Mouse (Mus musculus) lung, embryonic 14.5 days (tissue): ENCODE results near the gene Slc22a17. TPM values are rescaled to one million over a fixed set of nuclear protein-coding genes. Genes with fewer than 3 reads are reported as not detected.
A peak's percentile ranks its signal among the peaks of the same experiment; 100 is the strongest.

ENCODE experiments used
- ATAC-seq: fragments of 200-750 bp; cut with Nextera tagmentation; 2 replicates; pipeline ENCODE4 v1.8.0; 2017; ENCODE audit warnings: mild to moderate bottlenecking, moderate TSS enrichment, moderate library complexity; ENCODE audit not compliant: insufficient read depth
- DNase-seq: peaks from one replicate; pipeline ENCODE4 v3.0.0-alpha.2; 2015
- H3K27ac ChIP-seq: fragments of 300-500 bp; sonication (generic); 2 replicates; pipeline ENCODE4 v1.5.1; 2014; ENCODE audit warnings: low read depth, mild to moderate bottlenecking, moderate library complexity
- H3K27me3 ChIP-seq: fragments of 300-500 bp; sonication (generic); 2 replicates; pipeline ENCODE4 v1.6.1; 2014; ENCODE audit warnings: low read length, control low read depth; ENCODE audit not compliant: insufficient read depth
- H3K36me3 ChIP-seq: fragments of 300-500 bp; sonication (generic); 2 replicates; pipeline ENCODE4 v1.6.1; 2014; ENCODE audit warnings: control low read depth; ENCODE audit not compliant: insufficient read depth
- H3K4me1 ChIP-seq: fragments of 300-500 bp; sonication (generic); 2 replicates; pipeline ENCODE4 v1.6.1; 2014; ENCODE audit warnings: antibody characterized with exemption, control low read depth; ENCODE audit not compliant: insufficient read depth
- H3K4me2 ChIP-seq: fragments of 300-500 bp; sonication (generic); 2 replicates; pipeline ENCODE4 v1.6.1; 2014; ENCODE audit warnings: mild to moderate bottlenecking
- H3K4me3 ChIP-seq: fragments of 300-500 bp; sonication (generic); 2 replicates; pipeline ENCODE4 v1.5.1; 2014; ENCODE audit warnings: low read depth, low read length
- H3K9ac ChIP-seq: fragments of 300-500 bp; sonication (generic); 2 replicates; pipeline ENCODE4 v1.6.1; 2014
- H3K9me3 ChIP-seq: fragments of 300-500 bp; sonication (generic); 2 replicates; pipeline ENCODE4 v1.6.1; 2016; ENCODE audit warnings: low read depth, low read length, control low read depth
- CTCF ChIP-seq: IDR thresholded peaks from 2 replicates; pipeline ENCODE4 v1.5.1; 2016; ENCODE audit warnings: antibody characterized with exemption, low read depth
- WGBS: fragments of 180-500 bp; shearing (Covaris S2); extraction: QIAGEN DNeasy Blood & Tissue Kit; methylation state at CpG from one replicate; pipeline ENCODE4 v1.1.7; 2014; 5-methylcytosine and 5-hydroxymethylcytosine counted together
- microRNA counts: library from miRNA; unstranded; fragments of <30 nt; microRNA quantifications from one replicate; lab custom pipeline; 2016
- microRNA-seq: library from miRNA; unstranded; fragments of <30 nt; microRNA quantifications from one replicate; pipeline ENCODE4, GENCODE M21; 2016; ENCODE audit warnings: borderline number of aligned reads
- polyA plus RNA-seq: library from polyadenylated mRNA; unstranded; fragments of >200 nt; fragmentation: Nextera tagmentation; extraction: Ambion mirVana; gene quantifications from 2 replicates; pipeline ENCODE4 v1.2.1, GENCODE M21; 2014

Slc22a17 gene
- polyA plus RNA-seq, 1 experiment from 2014 or later, result 29.2 TPM

DNA sequence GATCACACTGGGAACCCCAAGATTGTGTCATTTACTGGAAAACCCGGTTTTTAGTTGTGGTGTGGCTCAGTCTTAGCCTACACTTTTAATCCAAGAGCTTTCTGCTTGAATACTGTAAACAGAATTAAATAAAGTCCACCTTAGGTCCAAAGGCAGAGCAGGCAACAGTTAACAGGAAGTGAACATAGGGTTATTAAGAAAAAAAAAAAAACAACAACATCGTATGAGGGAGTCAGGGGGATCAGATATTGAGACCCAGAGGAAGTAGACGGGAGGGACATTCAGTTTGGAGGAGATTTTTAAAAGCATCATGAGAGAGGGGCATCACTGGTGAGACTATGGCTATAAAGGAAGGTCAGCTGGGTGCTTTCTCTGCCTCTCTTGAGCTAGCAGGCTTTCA, 46.7 kb downstream of the Slc22a17 start:
- Histone ChIP-seq H3K9me3 (no peaks in the 10 kb centered on the region), H3K4me3 (no peak overlapping the region), H3K4me2 (no peak overlapping the region), H3K36me3 (no peaks in the 10 kb centered on the region), H3K4me1 (no peaks in the 10 kb centered on the region), H3K27ac (no peak overlapping the region), H3K27me3 (no peaks in the 10 kb centered on the region), H3K9ac (no peak overlapping the region)
- no peak for ATAC-seq
- no peak for DNase-seq
- no peak for TF ChIP-seq CTCF
- 44% methylated on average over 3 of the region's 3 CpGs for WGBS

DNA sequence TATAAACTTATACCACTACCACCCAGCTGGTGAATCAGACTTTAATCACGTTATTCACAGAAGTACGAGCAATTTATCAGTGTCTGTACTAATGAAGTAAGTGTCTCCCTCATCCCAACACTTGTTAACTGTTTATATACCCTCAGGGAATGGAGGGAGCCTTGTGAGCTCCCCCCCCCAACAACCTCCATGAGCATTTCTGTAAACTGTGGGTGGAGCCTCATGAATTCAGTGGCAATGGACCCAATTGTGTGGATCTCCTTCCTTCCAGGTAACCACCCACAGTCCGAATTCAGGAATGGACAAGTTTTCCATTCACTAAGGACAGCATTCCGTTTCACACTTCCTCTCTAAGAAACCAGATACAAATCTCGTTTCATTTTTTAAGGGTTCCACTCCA, 47.3 kb downstream of the Slc22a17 start:
- no peak for ATAC-seq
- WGBS, result 62% methylated on average over 5 of the region's 5 CpGs
- no peak overlapping the region for H3K9ac ChIP-seq

GRCm38 (mm10) chr14:54864313-54865036, 48.5 kb downstream of the Slc22a17 start:
- no peaks in the 10 kb centered on the region for H3K27me3 ChIP-seq
- H3K27ac ChIP-seq, result peak overlapping the region; percentile 81
- DNase-seq, result no peak
- no peak for TF ChIP-seq CTCF
- H3K36me3 ChIP-seq, result no peaks in the 10 kb centered on the region
- H3K4me1 ChIP-seq, result no peaks in the 10 kb centered on the region
- 11% methylated on average over 21 of the region's 21 CpGs for WGBS
- peak overlapping the region; percentile 90 for H3K4me3 ChIP-seq
- peak overlapping the region; percentile 84 for H3K4me2 ChIP-seq
- peak; percentile 22 for ATAC-seq
- H3K9me3 ChIP-seq, result no peaks in the 10 kb centered on the region
- peak overlapping the region; percentile 92 for H3K9ac ChIP-seq

More for the DNA sequence above, 47.3 kb downstream of the Slc22a17 start:
- Histone ChIP-seq H3K27me3 (no peaks in the 10 kb centered on the region), H3K27ac (no peak overlapping the region), H3K9me3 (no peaks in the 10 kb centered on the region), H3K36me3 (no peaks in the 10 kb centered on the region), H3K4me2 (no peak overlapping the region), H3K4me1 (no peaks in the 10 kb centered on the region), H3K4me3 (no peak overlapping the region)
- TF ChIP-seq CTCF, result no peak
- DNase-seq, result no peak

- H3K9ac ChIP-seq, result peak overlapping the region; percentile 92
- H3K4me2 ChIP-seq, result peak overlapping the region; percentile 84
- H3K36me3 ChIP-seq, result no peaks in the 10 kb centered on the region
- peak overlapping the region; percentile 90 for H3K4me3 ChIP-seq
- ATAC-seq, result peak; percentile 100
- 0 out of 2 replicates have a peak, but pooled peaks have one; percentile 15 for TF ChIP-seq CTCF
- peak; percentile 97 for DNase-seq
- peak overlapping the region; percentile 86 for H3K27ac ChIP-seq
- no peaks in the 10 kb centered on the region for H3K9me3 ChIP-seq
- WGBS, result under 1% methylated on average over 55 of the region's 56 CpGs
- H3K4me1 ChIP-seq, result no peaks in the 10 kb centered on the region
- H3K27me3 ChIP-seq, result no peaks in the 10 kb centered on the region
Measured at GRCm38 (mm10) chr14:54863501-54864312, 49.2 kb downstream of the Slc22a17 start.

DNA sequence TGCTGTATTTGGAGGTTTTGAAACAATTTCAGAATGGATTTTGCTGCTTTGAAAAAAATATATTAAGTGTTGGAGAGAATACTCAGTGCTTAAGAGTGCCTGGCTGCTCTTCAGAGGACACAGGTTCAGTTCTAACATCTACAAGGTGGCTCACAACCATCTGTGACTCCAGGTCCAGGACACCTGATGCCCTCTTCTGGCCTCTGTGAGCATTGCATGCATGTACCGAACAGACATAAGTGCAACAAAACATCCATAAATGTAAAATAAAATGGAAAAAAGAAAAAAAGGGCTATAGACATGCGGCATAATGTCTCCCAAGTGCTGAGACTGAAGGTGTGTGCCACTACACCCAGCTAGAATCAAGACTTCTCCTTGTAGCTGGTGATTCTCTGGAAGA, 52.4 kb downstream of the Slc22a17 start:
- peaks cover 15% of the 10 kb centered on the region; the same call in 1 of the 2 replicates for H3K36me3 ChIP-seq
- no peaks in the 10 kb centered on the region for H3K27me3 ChIP-seq
- H3K9me3 ChIP-seq, result no peaks in the 10 kb centered on the region
- no peak overlapping the region for H3K4me3 ChIP-seq
- H3K27ac ChIP-seq, result no peak overlapping the region
- ATAC-seq, result no peak
- whole genome bisulfite sequencing, result 42% methylated on average over 2 of the region's 2 CpGs
- peak; percentile 75 for TF ChIP-seq CTCF
- DNase-seq, result peak; percentile 73
- no peaks in the 10 kb centered on the region for H3K4me1 ChIP-seq
- no peak overlapping the region for H3K4me2 ChIP-seq
- H3K9ac ChIP-seq, result no peak overlapping the region

DNA sequence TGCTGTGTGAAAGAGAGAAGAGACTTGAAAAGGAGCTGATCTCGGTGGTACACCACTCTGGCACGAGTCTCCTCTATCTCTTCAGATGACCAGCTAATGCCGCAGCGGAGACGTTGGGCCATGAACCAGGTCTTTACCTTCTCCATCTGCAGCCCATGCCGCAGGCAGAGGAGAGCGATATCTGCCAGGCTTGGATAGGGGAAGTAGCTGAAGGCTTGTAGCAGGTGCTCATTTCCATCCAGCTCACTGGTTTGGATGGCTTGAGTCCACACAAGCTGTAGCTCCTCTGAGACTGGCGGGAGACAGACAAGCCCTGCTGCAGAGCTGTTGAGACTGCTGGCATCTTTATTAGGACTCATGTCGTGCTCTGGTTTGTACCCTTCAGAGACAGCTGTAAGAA, 55.0 kb downstream of the Slc22a17 start:
- WGBS, result 89% methylated on average over 9 of the region's 9 CpGs
- Histone ChIP-seq H3K27me3 (no peaks in the 10 kb centered on the region), H3K4me3 (no peak overlapping the region), H3K9ac (no peak overlapping the region), H3K9me3 (no peaks in the 10 kb centered on the region), H3K4me1 (no peaks in the 10 kb centered on the region), H3K27ac (no peak overlapping the region), H3K4me2 (no peak overlapping the region), H3K36me3 (peaks cover 21% of the 10 kb centered on the region; the same call in 1 of the 2 replicates)
- no peak for TF ChIP-seq CTCF
- ATAC-seq (no peak), DNase-seq (no peak)

- no peaks in the 10 kb centered on the region for H3K27me3 ChIP-seq
- no peak for ATAC-seq
- H3K36me3 ChIP-seq, result peaks cover 21% of the 10 kb centered on the region; the same call in 1 of the 2 replicates
- H3K9ac ChIP-seq, result no peak overlapping the region
- no peak overlapping the region for H3K4me3 ChIP-seq
- H3K4me2 ChIP-seq, result no peak overlapping the region
- no peak overlapping the region for H3K27ac ChIP-seq
- WGBS, result 80% methylated on average over 7 of the region's 7 CpGs
- H3K9me3 ChIP-seq, result no peaks in the 10 kb centered on the region
- DNase-seq, result no peak
- no peaks in the 10 kb centered on the region for H3K4me1 ChIP-seq
- no peak for TF ChIP-seq CTCF
Measured at GRCm38 (mm10) chr14:54856703-54857102, 56.2 kb downstream of the Slc22a17 start.

MicroRNAs within 50 kb of the gene (microRNA counts, 519-probe panel; counts per million panel counts)
- 3,526 counts per million, percentile 73 among the panel's probes with 10 or more counts for microRNA mmu-miR-208a (lab: Ali Mortazavi, UCI)

Small RNA genes lying within 50 kb of the gene (microRNA-seq; reads per million reads assigned to microRNA genes)
- gene Mir208a, result 364 reads per million, percentile 62 among the genes with 10 or more reads in this experiment

Other genes with a start within 250 kb of the Slc22a17 start
- gene 1700123O20Rik, start 226.9 kb downstream of the Slc22a17 start, polyA plus RNA-seq, result 77.4 and 83.2 TPM in 2 replicates
- 120 and 122 TPM in 2 replicates for gene Acin1, start 226.2 kb downstream of the Slc22a17 start, polyA plus RNA-seq
- gene Gm29776, start 214.3 kb downstream of the Slc22a17 start, polyA plus RNA-seq, result 0.12 and 0.15 TPM in 2 replicates
- not detected in 2 replicates for gene Cebpe, start 201.0 kb downstream of the Slc22a17 start, polyA plus RNA-seq
- gene Slc7a8, start 131.2 kb downstream of the Slc22a17 start, polyA plus RNA-seq, result 2.7 and 3.0 TPM in 2 replicates
- gene Rnf212b, start 99.0 kb downstream of the Slc22a17 start, polyA plus RNA-seq, result not detected in 2 replicates
- 10.4 and 13.2 TPM in 2 replicates for gene Homez, start 42.2 kb downstream of the Slc22a17 start, polyA plus RNA-seq
- gene Ppp1r3e, start 35.6 kb downstream of the Slc22a17 start, polyA plus RNA-seq, result 1.5 and 1.6 TPM in 2 replicates
- gene Bcl2l2, start 29.8 kb downstream of the Slc22a17 start, polyA plus RNA-seq, result 3.4 and 3.9 TPM in 2 replicates
- not detected in 2 replicates for gene Gm20521, start 29.7 kb downstream of the Slc22a17 start, polyA plus RNA-seq
- 134 and 139 TPM in 2 replicates for gene Pabpn1, start 20.6 kb downstream of the Slc22a17 start, polyA plus RNA-seq
- 29.3 and 33.7 TPM in 2 replicates for gene Efs, start 13.0 kb upstream of the Slc22a17 start, polyA plus RNA-seq
- not detected in 2 replicates for gene Il25, start 19.6 kb upstream of the Slc22a17 start, polyA plus RNA-seq
- 0.22 and 0.31 TPM in 2 replicates for gene Cmtm5, start 23.1 kb upstream of the Slc22a17 start, polyA plus RNA-seq
- gene Myh6, start 53.8 kb upstream of the Slc22a17 start, polyA plus RNA-seq, result 4.6 and 87.1 TPM in 2 replicates
- gene Gm17428, start 63.8 kb upstream of the Slc22a17 start, polyA plus RNA-seq, result not detected in 2 replicates
- 1.8 and 3.6 TPM in 2 replicates for gene Myh7, start 81.5 kb upstream of the Slc22a17 start, polyA plus RNA-seq
- 75.0 and 81.6 TPM in 2 replicates for gene Ngdn, start 102.3 kb upstream of the Slc22a17 start, polyA plus RNA-seq
- gene Zfhx2, start 179.2 kb upstream of the Slc22a17 start, polyA plus RNA-seq, result 3.4 and 3.5 TPM in 2 replicates
- gene Thtpa, start 181.7 kb upstream of the Slc22a17 start, polyA plus RNA-seq, result 19.2 and 20.1 TPM in 2 replicates
- gene Ap1g2, start 193.5 kb upstream of the Slc22a17 start, polyA plus RNA-seq, result 14.7 and 16.3 TPM in 2 replicates
- 0.16 and 0.37 TPM in 2 replicates for gene Jph4, start 203.8 kb upstream of the Slc22a17 start, polyA plus RNA-seq